Mouse (Mus musculus): ENCODE measurements around the gene Brca2.

DNA sequence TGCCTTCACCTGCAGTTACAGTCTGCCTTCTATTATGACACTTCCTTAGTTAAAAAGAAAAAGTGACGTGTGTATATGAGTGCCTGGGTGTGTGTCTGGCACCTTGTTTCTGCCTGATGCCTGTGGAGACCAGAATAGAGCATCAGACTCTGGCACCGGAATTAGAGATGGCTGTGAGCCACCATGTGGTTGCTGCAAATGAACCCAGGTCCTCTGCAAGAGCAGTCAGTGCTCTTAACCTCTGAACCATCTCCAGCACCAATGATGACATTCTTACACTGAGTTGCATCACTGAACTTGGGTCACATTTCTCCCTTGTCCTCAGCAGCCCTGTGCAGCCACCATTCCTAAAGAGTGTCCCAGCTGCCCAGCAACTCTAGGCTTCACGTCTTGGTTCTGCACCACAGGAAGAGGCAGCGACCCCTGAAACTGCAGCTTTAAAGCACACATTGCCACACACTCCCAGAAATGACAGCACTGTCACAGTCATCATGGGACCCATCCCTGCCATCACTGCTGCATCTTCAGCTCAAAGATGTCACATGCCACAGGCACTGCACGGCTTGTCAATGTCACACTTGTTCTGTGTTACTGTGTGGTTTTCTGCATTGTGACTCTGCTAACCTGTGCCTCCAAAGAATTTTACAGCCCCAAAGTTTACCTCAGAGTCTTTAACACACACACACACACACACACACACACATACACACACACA lies 61.3 kb downstream of the Brca2 start:
- TF ChIP-seq CTCF (IDR thresholded peaks at IDR 0.05; ENCODE audit: control insufficient read depth, insufficient read depth, insufficient read length), result no peak
- TF ChIP-seq MAX (IDR thresholded peaks at IDR 0.05), result no peak
